Mouse (Mus musculus): ENCODE data around the gene Xpnpep3.

Gene Xpnpep3

GRCm38 (mm10) chr15:81482966-81483365 lies 83.0 kb downstream of the Xpnpep3 start:
- no peak for DNase-seq

- DNase-seq: no peak
These were observed 83.8 kb downstream of the Xpnpep3 start for GRCm38 (mm10) chr15:81483691-81484090.

- DNase-seq: peak in 1 of 2 experiments; percentile 59
These were observed 85.5 kb downstream of the Xpnpep3 start for GRCm38 (mm10) chr15:81485483-81485882.

GRCm38 (mm10) chr15:81503466-81503865 lies 103.5 kb downstream of the Xpnpep3 start:
- no peak for DNase-seq

- no peak for DNase-seq
These were observed 104.1 kb downstream of the Xpnpep3 start for GRCm38 (mm10) chr15:81503995-81504394.

All from kidney, postnatal 25 days (tissue).